Mouse (Mus musculus) forebrain, embryonic 14.5 days (tissue): ENCODE data around the gene 1700023F06Rik. TPM values are rescaled to one million over a fixed set of nuclear protein-coding genes. Genes with fewer than 3 reads are reported as not detected.

Source experiments
- ATAC-seq: fragments of 200-750 bp; cut with Nextera tagmentation; 2 replicates; pipeline ENCODE4 v1.8.0; 2017; ENCODE audit warnings: mild to moderate bottlenecking, moderate library complexity
- DNase-seq: peaks from one replicate; pipeline ENCODE4 v3.0.0-alpha.2; 2015; ENCODE audit warnings: low spot score
- H3K27ac ChIP-seq: fragments of 300-500 bp; sonication (generic); 2 replicates; pipeline ENCODE4 v1.5.1; 2014; ENCODE audit warnings: low read depth, mild to moderate bottlenecking, control low read depth, low read length, moderate library complexity
- H3K27me3 ChIP-seq: fragments of 300-500 bp; sonication (generic); replicated peaks from 2 replicates; pipeline ENCODE4 v1.6.1; 2014; ENCODE audit warnings: low read length, control low read depth, mixed read lengths; ENCODE audit not compliant: control insufficient read depth, insufficient read depth
- H3K36me3 ChIP-seq: fragments of 300-500 bp; sonication (generic); 2 replicates; pipeline ENCODE4 v1.6.1; 2014; ENCODE audit warnings: low read length, control low read depth; ENCODE audit not compliant: control insufficient read depth, insufficient read depth
- H3K4me1 ChIP-seq: fragments of 300-500 bp; sonication (generic); 2 replicates; pipeline ENCODE4 v1.6.1; 2014; ENCODE audit warnings: antibody characterized with exemption, low read length, control low read depth; ENCODE audit not compliant: control insufficient read depth, insufficient read depth
- H3K4me2 ChIP-seq: fragments of 300-500 bp; sonication (generic); 2 replicates; pipeline ENCODE4 v1.6.1; 2014; ENCODE audit warnings: mild to moderate bottlenecking, control low read depth, low read length
- H3K4me3 ChIP-seq: fragments of 300-500 bp; sonication (generic); 2 replicates; pipeline ENCODE4 v1.5.1; 2014; ENCODE audit warnings: low read depth, low read length, control low read depth
- H3K9ac ChIP-seq: fragments of 300-500 bp; sonication (generic); 2 replicates; pipeline ENCODE4 v1.6.1; 2014; ENCODE audit warnings: mild to moderate bottlenecking, low read length, control low read depth, moderate library complexity
- H3K9me3 ChIP-seq: fragments of 300-500 bp; sonication (generic); replicated peaks from 2 replicates; pipeline ENCODE4 v1.6.1; 2016; ENCODE audit warnings: low read length, control low read depth, mixed read lengths; ENCODE audit not compliant: control insufficient read depth
- WGBS: fragments of 180-500 bp; shearing (Covaris S2); extraction: QIAGEN DNeasy Blood & Tissue Kit; methylation state at CpG from one replicate; pipeline ENCODE4 v1.1.7; 2014; 5-methylcytosine and 5-hydroxymethylcytosine counted together
- polyA plus RNA-seq: library from polyadenylated mRNA; unstranded; fragments of >200 nt; fragmentation: Nextera tagmentation; extraction: Ambion mirVana; gene quantifications from 2 replicates; pipeline ENCODE4 v1.2.1, GENCODE M21; 2014

1700023F06Rik gene
- polyA plus RNA-seq, 1 experiment from 2014 or later, result 1.2 TPM

DNA sequence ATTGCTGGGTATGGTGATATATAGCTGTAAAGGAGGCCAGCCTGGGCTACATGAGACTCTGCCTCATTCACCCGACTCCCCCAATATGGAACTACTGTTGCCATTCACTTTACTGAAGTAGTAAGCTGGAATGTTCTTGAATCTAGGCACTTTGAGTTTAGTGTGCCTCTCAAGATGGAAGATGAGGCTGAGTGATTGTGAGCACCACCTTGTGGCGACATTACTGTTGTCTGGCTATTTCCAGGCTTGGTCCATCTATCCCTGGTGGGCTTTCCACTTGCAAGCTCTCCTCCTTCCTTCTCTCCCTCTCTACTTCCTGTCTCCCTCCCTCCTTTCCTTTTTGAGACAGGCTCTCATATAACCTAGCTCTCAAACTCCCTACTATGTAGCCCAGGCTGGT is 23.5 kb downstream of the 1700023F06Rik start:
- H3K36me3 ChIP-seq, result no peaks in the 10 kb centered on the region
- H3K27me3 ChIP-seq, result 0 out of 2 replicates have a peak, but pooled peaks cover 1% of the 10 kb centered on the region
- H3K27ac ChIP-seq, result no peak overlapping the region
- H3K4me3 ChIP-seq, result no peak overlapping the region
- DNase-seq, result peak; percentile 70
- WGBS, result 33% methylated on average over 2 of the region's 2 CpGs
- H3K4me2 ChIP-seq, result no peak overlapping the region
- H3K4me1 ChIP-seq, result no peaks in the 10 kb centered on the region
- H3K9ac ChIP-seq, result no peak overlapping the region
- no peaks in the 10 kb centered on the region for H3K9me3 ChIP-seq
- ATAC-seq, result no peak

DNA sequence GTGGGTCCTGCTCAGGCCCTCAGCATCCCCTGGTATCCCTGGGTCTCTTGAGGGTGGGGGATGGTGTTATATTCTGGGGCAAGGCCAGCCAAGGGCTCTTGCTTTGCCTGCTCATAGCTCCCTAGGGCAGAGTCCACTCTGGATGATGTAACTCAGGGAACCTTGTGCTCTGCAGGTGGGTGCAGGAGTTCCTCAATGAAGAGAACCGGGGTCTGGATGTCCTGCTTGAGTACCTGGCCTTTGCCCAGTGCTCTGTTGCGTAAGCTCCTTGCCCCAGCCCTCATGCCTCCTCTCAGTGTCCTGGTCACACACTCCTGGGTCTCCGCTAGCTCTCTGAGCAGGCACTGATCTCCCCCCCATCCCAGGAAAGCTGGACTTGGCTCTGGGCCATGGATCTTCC is 26.4 kb downstream of the 1700023F06Rik start:
- DNase-seq, result no peak
- Histone ChIP-seq H3K36me3 (no peaks in the 10 kb centered on the region), H3K27me3 (no peaks in the 10 kb centered on the region), H3K4me3 (no peak overlapping the region), H3K9me3 (no peaks in the 10 kb centered on the region), H3K4me1 (no peaks in the 10 kb centered on the region), H3K9ac (no peak overlapping the region), H3K27ac (no peak overlapping the region), H3K4me2 (no peak overlapping the region)
- no peak for ATAC-seq
- 77% methylated on average over 3 of the region's 3 CpGs for WGBS

DNA sequence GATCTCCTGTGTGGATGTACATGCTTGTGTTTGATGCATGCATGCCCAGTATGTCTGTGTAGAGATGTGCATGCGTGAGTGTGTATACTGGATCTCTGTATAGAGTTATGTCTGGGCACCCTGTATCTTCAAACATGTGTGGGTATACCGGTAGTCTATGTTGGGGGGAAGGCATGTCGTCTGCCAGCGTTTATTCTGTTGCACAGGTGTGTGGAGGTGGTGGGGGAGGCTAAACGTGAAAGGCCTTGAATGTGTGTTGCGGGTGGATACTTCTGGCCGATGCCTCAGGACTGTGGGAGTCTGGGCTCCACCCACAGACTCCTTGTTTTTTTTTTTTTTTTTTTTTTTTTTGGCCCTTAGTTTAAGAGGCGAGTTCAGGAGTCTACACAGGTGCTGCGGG is 27.0 kb downstream of the 1700023F06Rik start:
- no peak for DNase-seq
- ATAC-seq, result no peak
- H3K4me2 ChIP-seq, result no peak overlapping the region
- no peak overlapping the region for H3K27ac ChIP-seq
- H3K4me1 ChIP-seq, result no peaks in the 10 kb centered on the region
- H3K27me3 ChIP-seq, result no peaks in the 10 kb centered on the region
- WGBS, result 82% methylated on average over 9 of the region's 9 CpGs
- no peak overlapping the region for H3K4me3 ChIP-seq
- no peaks in the 10 kb centered on the region for H3K36me3 ChIP-seq
- H3K9me3 ChIP-seq, result no peaks in the 10 kb centered on the region
- H3K9ac ChIP-seq, result no peak overlapping the region

DNA sequence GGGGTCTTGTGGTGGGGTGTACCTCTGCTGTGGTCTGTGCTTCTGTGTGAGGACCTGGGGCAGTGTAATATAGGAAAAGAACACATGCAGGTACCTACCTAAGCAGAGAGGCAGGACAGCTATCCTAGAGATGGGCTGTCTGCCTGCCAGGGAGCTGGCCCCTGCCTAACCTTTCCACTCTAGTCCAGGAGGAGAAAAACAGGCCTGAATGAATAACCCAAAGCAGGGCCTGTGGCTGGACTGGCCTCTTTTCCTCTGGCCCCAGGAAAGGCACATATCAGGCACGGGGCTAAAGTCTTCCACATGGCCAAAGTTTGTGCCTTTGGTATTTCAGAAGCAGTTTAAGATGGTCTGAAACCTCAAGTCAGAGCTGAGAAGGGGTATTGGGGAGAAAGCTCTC is 27.9 kb downstream of the 1700023F06Rik start:
- H3K4me3 ChIP-seq, result no peak overlapping the region
- no peak overlapping the region for H3K27ac ChIP-seq
- 75% methylated on average over 1 of the region's 1 CpGs for WGBS
- DNase-seq (no peak), ATAC-seq (no peak)
- H3K9ac ChIP-seq, result no peak overlapping the region
- no peaks in the 10 kb centered on the region for H3K36me3 ChIP-seq
- no peak overlapping the region for H3K4me2 ChIP-seq
- no peaks in the 10 kb centered on the region for H3K9me3 ChIP-seq
- H3K4me1 ChIP-seq, result no peaks in the 10 kb centered on the region
- H3K27me3 ChIP-seq, result no peaks in the 10 kb centered on the region

DNA sequence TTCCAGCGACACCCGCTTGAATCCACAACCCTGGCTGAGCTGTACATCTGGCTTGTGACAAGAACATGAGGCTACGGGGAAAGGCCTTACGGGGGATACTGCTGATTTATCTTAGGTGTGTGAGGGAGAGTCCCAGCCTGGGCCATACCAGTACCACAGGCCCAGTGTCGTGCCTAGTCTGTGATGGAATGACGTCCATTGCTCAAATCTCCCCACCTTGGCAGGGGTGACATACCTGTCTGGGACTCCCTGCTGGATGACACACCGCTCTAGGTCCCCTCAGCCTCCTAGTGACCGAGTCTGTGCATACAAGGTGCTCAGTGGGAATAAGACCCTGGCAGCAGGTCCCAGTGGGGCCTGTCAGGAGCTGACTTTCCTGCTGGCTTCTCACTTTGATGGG is 29.6 kb downstream of the 1700023F06Rik start:
- Histone ChIP-seq H3K27ac (no peak overlapping the region), H3K27me3 (no peaks in the 10 kb centered on the region), H3K9me3 (no peaks in the 10 kb centered on the region), H3K4me3 (no peak overlapping the region), H3K4me2 (no peak overlapping the region), H3K9ac (no peak overlapping the region), H3K36me3 (no peaks in the 10 kb centered on the region), H3K4me1 (no peaks in the 10 kb centered on the region)
- no peak for ATAC-seq
- DNase-seq, result no peak
- WGBS, result 88% methylated on average over 8 of the region's 8 CpGs

DNA sequence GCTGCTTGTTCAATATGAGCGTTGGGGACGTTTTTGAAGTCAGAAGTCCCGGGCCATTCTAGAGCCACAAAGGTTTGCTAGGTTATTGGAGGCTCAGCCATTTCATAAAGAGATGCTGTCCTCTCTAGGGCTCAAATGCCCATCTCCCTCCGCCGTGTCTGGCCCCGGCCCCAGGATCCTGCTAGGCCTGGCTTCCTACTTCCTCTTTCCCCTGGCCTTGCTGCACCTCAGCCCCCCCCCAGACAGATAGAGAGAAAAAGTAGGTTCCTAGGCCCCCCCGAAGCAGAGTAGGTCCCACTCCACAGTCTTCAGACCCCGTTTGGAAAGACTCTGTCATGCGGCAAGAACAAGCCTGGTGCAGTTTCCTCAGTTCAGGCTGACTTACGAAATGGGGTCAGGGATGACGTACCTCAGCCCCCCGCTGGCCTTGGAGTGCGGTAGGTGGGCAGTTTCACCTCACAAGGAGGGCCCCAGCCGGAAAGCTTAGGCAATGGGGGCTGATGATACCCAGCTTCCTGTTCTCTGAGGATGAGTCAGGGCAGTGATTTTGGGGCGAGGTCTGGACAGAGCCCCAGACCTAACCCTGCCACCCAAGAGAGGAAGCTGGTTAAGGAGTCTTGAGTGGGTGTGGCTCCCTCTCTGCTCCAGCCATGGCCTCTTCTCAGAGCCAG is 30.4 kb downstream of the 1700023F06Rik start:
- Histone ChIP-seq H3K27me3 (no peaks in the 10 kb centered on the region), H3K4me1 (no peaks in the 10 kb centered on the region), H3K4me3 (no peak overlapping the region), H3K4me2 (no peak overlapping the region), H3K9ac (no peak overlapping the region), H3K36me3 (no peaks in the 10 kb centered on the region), H3K27ac (no peak overlapping the region), H3K9me3 (no peaks in the 10 kb centered on the region)
- WGBS, result 79% methylated on average over 15 of the region's 15 CpGs
- DNase-seq (no peak), ATAC-seq (no peak)

DNA sequence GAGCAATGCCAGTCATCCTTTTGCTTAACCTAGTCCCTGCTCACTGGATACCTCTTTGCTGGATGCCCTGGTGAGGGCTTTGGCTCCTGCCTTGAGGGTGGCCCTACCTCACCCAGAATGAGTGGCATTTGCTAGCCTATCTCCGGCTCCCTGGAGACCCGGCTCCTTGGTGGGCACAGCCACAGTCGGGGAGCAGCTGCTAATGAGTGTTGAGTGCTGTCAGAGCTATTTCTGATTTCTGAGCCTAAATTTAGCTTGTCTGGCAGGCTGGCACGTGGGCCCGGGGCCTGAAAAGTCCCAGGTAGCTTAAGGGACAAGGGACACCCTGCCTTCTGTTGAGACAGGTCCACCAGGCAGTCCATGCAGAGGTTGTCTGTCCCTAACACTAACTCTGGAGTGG is 31.1 kb downstream of the 1700023F06Rik start:
- 77% methylated on average over 5 of the region's 5 CpGs for WGBS
- H3K4me2 ChIP-seq, result no peak overlapping the region
- no peak overlapping the region for H3K9ac ChIP-seq
- H3K4me3 ChIP-seq, result no peak overlapping the region
- H3K36me3 ChIP-seq, result no peaks in the 10 kb centered on the region
- H3K4me1 ChIP-seq, result no peaks in the 10 kb centered on the region
- DNase-seq, result no peak
- ATAC-seq, result no peak
- H3K9me3 ChIP-seq, result no peaks in the 10 kb centered on the region
- H3K27me3 ChIP-seq, result peaks cover 6% of the 10 kb centered on the region
- no peak overlapping the region for H3K27ac ChIP-seq

DNA sequence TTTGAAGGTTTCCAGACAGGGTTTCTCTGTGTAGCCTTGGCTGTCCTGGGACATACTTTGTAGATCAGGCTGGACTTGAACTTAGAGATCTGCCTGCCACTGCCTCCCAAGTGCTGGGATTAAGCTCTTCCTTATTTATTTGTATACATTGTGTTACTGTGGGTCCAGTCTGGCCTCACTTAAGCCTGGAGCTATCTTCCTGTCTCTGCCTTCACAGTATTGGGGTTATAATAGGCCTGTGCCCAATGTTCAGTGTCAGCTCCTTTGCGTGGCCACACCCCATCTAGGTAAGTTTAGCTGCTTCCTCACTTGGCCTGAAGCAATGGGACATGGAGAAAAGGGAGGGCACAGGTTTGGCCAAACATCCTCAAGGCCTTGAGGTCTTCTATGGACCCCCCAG is 31.8 kb downstream of the 1700023F06Rik start:
- Histone ChIP-seq H3K4me3 (no peak overlapping the region), H3K27ac (no peak overlapping the region), H3K27me3 (peaks cover 10% of the 10 kb centered on the region), H3K9me3 (no peaks in the 10 kb centered on the region), H3K36me3 (no peaks in the 10 kb centered on the region), H3K9ac (no peak overlapping the region), H3K4me1 (no peaks in the 10 kb centered on the region), H3K4me2 (no peak overlapping the region)
- no peak for ATAC-seq
- 80% methylated on average over 1 of the region's 1 CpGs for WGBS
- no peak for DNase-seq

DNA sequence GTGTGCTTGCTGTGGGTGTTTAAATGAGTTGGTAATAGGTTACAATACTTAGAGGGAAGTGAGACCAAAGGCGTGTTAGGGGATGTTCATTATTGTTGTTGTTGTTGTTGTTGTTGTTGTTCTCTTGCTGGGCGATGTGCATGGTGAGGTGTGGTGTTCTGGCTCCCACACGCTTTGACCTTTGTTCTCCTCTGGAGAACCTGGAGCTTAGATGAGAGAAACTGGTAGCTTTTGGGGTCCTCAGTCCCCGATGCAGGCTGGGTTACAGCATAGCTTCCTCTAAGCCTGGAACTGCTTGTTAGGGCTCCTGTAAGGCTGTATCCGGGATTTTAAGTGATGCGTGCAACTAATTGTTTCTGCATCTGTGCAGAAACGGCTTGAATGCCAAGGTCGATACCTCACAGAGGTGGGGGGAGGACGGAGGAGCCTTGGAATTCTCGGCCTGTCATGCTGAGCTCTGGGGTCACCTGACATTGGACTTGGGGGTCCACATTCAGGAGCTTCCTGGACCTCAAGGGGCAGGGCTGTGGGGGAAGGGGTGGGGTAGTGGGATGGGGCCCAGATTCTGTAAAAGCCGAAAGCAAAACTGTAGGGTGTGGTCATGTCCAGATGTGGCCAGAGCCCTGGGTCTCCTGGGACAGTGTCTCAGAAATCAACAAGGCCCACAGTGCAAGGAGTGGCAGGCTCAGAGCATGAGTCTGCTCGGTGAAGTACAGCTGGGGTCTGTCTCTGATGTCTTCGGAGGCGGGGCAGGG is 32.5 kb downstream of the 1700023F06Rik start:
- H3K27me3 ChIP-seq, result peaks cover 17% of the 10 kb centered on the region
- H3K9ac ChIP-seq, result no peak overlapping the region
- H3K4me2 ChIP-seq, result no peak overlapping the region
- H3K4me1 ChIP-seq, result no peaks in the 10 kb centered on the region
- no peaks in the 10 kb centered on the region for H3K9me3 ChIP-seq
- H3K4me3 ChIP-seq, result no peak overlapping the region
- ATAC-seq, result no peak
- no peak for DNase-seq
- WGBS, result 81% methylated on average over 14 of the region's 14 CpGs
- H3K36me3 ChIP-seq, result no peaks in the 10 kb centered on the region
- H3K27ac ChIP-seq, result no peak overlapping the region
